Mouse (Mus musculus) neutrophil, adult 65 days (primary cell): ENCODE data around the gene Lamb1. TPM values are rescaled to one million over a fixed set of nuclear protein-coding genes. Genes with fewer than 3 reads are reported as not detected.

Experiments
- total RNA-seq: library from RNA; stranded (reverse); gene quantifications from 2 replicates; pipeline ENCODE4 v1.2.4, GENCODE M21; 2023

Lamb1 gene
- 0.47 TPM in 1 of 2 replicates, not detected in the other for total RNA-seq

GRCm38 (mm10) chr12:31265005-31265721 is at the start of gene Lamb1:
Gene Lamb1, plus strand, starts transcription at chr12:31265234.

DNA sequence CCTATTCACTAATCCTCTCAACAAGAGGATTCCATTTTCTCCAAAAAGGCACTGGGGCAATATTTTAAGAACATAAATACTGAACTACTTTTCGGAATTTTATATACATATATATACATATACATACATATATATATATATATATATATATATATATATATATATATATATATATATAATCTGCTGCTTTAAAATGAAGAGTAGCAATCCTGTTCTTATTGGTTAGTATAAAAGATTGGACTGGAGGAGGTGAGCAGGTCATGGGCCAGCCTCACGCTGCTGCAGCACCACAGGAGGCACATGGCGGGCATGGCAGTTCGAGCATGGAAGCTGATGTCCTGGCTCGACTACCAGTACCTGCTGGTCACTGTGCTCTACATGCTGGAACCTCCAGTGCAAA is 24.6 kb upstream of the Lamb1 start, which contains the start of gene Gm6993:
Gene Gm6993 (plus strand): TSS at position 301 of the 400 bp plus-strand sequence.

GRCm38 (mm10) chr12:31350944-31351928 is 86.2 kb downstream of the Lamb1 start, which contains the start of gene Dld:
Gene Dld, minus strand, starts transcription at chr12:31351453.

Other genes starting within 250 kb of the Lamb1 start
- not detected in 2 replicates for gene Fam110c, start 191.4 kb upstream of the Lamb1 start, total RNA-seq
- gene Gm6993, start 24.5 kb upstream of the Lamb1 start, total RNA-seq = not detected in 2 replicates
- gene Dld, start 86.2 kb downstream of the Lamb1 start, total RNA-seq = 38.3 and 43.0 TPM in 2 replicates
- gene Slc26a3, start 125.6 kb downstream of the Lamb1 start, total RNA-seq = 0.22 TPM in 1 of 2 replicates, not detected in the other
- gene Cbll1, start 234.4 kb downstream of the Lamb1 start, total RNA-seq = 26.4 and 28.9 TPM in 2 replicates